Mouse (Mus musculus) heart, embryonic 16.5 days (tissue): ENCODE measurements around the gene Il17ra. TPM values are rescaled to one million over a fixed set of nuclear protein-coding genes. Genes with fewer than 3 reads are reported as not detected.

Experiments used
- ATAC-seq: fragments of 200-750 bp; cut with Nextera tagmentation; replicated peaks from 2 replicates; pipeline ENCODE4 v1.8.0; 2017; ENCODE audit warnings: moderate number of reproducible peaks; ENCODE audit not compliant: insufficient read depth, low FRiP score; ENCODE audit errors: extremely low read depth
- H3K27ac ChIP-seq: fragments of 300-500 bp; sonication (generic); 2 replicates; pipeline ENCODE4 v1.5.1; 2014; ENCODE audit warnings: mild to moderate bottlenecking, low read length, control low read depth, moderate library complexity
- H3K27me3 ChIP-seq: fragments of 300-500 bp; sonication (generic); 2 replicates; pipeline ENCODE4 v1.6.1; 2014; ENCODE audit warnings: low read length, mixed read lengths; ENCODE audit not compliant: control insufficient read depth, insufficient read depth
- H3K36me3 ChIP-seq: fragments of 300-500 bp; sonication (generic); 2 replicates; pipeline ENCODE4 v1.6.1; 2014; ENCODE audit not compliant: control insufficient read depth, insufficient read depth
- H3K4me1 ChIP-seq: fragments of 300-500 bp; sonication (generic); 2 replicates; pipeline ENCODE4 v1.6.1; 2014; ENCODE audit warnings: low read length, mixed read lengths; ENCODE audit not compliant: control insufficient read depth, insufficient read depth
- H3K4me2 ChIP-seq: fragments of 300-500 bp; sonication (generic); 2 replicates; pipeline ENCODE4 v1.6.1; 2014; ENCODE audit warnings: low read depth, mild to moderate bottlenecking, control low read depth, low read length
- H3K4me3 ChIP-seq: fragments of 300-500 bp; sonication (generic); 2 replicates; pipeline ENCODE4 v1.5.1; 2014; ENCODE audit warnings: mild to moderate bottlenecking, control low read depth, low read length
- H3K9ac ChIP-seq: fragments of 300-500 bp; sonication (generic); 2 replicates; pipeline ENCODE4 v1.6.1; 2014; ENCODE audit warnings: low read length, control low read depth
- H3K9me3 ChIP-seq: fragments of 300-500 bp; sonication (generic); replicated peaks from 2 replicates; pipeline ENCODE4 v1.6.1; 2016; ENCODE audit warnings: low read length; ENCODE audit not compliant: control insufficient read depth
- WGBS: fragments of 180-500 bp; shearing (Covaris S2); extraction: QIAGEN DNeasy Blood & Tissue Kit; methylation state at CpG from one replicate; pipeline ENCODE4 v1.1.7; 2014; 5-methylcytosine and 5-hydroxymethylcytosine counted together
- polyA plus RNA-seq: library from polyadenylated mRNA; unstranded; fragments of >200 nt; fragmentation: Nextera tagmentation; extraction: Ambion mirVana; gene quantifications from 2 replicates; pipeline ENCODE4 v1.2.1, GENCODE M21; 2015

Il17ra gene
- polyA plus RNA-seq, 1 experiment from 2014 or later, result 9.0 TPM

GRCm38 (mm10) chr6:120454627-120455077 is 8.4 kb upstream of the Il17ra start:
- H3K4me1 ChIP-seq, result no peaks in the 10 kb centered on the region; the same call in 1 of the 2 replicates
- ATAC-seq, result no peak
- no peak overlapping the region for H3K4me3 ChIP-seq
- no peaks in the 10 kb centered on the region for H3K9me3 ChIP-seq
- H3K9ac ChIP-seq, result no peak overlapping the region
- H3K27me3 ChIP-seq, result no peaks in the 10 kb centered on the region
- whole genome bisulfite sequencing, result 36% methylated on average over 11 of the region's 11 CpGs
- no peak overlapping the region for H3K4me2 ChIP-seq
- no peaks in the 10 kb centered on the region for H3K36me3 ChIP-seq
- H3K27ac ChIP-seq, result no peak overlapping the region

- 67% methylated on average over 7 of the region's 7 CpGs for WGBS
- Histone ChIP-seq H3K4me1 (no peaks in the 10 kb centered on the region; the same call in 1 of the 2 replicates), H3K9me3 (no peaks in the 10 kb centered on the region), H3K4me2 (no peak overlapping the region), H3K4me3 (no peak overlapping the region), H3K9ac (no peak overlapping the region), H3K36me3 (no peaks in the 10 kb centered on the region), H3K27me3 (peaks cover 6% of the 10 kb centered on the region), H3K27ac (no peak overlapping the region)
- no peak for ATAC-seq
Measured at GRCm38 (mm10) chr6:120457074-120457473, 6.0 kb upstream of the Il17ra start.

- Histone ChIP-seq H3K27me3 (peaks cover 10% of the 10 kb centered on the region), H3K27ac (no peak overlapping the region), H3K36me3 (no peaks in the 10 kb centered on the region), H3K9ac (no peak overlapping the region), H3K9me3 (no peaks in the 10 kb centered on the region), H3K4me1 (no peaks in the 10 kb centered on the region; the same call in 1 of the 2 replicates), H3K4me2 (no peak overlapping the region), H3K4me3 (no peak overlapping the region)
- ATAC-seq, result no peak
- WGBS, result 84% methylated on average over 5 of the region's 5 CpGs
Measured at GRCm38 (mm10) chr6:120457751-120458150, 5.3 kb upstream of the Il17ra start.

GRCm38 (mm10) chr6:120461217-120461616 is 1.8 kb upstream of the Il17ra start:
- H3K4me3 ChIP-seq, result no peak overlapping the region
- WGBS, result 57% methylated on average over 15 of the region's 15 CpGs
- no peak overlapping the region for H3K27ac ChIP-seq
- H3K4me1 ChIP-seq, result peaks cover 12% of the 10 kb centered on the region
- peaks cover 16% of the 10 kb centered on the region for H3K27me3 ChIP-seq
- no peak overlapping the region for H3K4me2 ChIP-seq
- no peak overlapping the region for H3K9ac ChIP-seq
- no peak for ATAC-seq
- H3K36me3 ChIP-seq, result no peaks in the 10 kb centered on the region
- no peaks in the 10 kb centered on the region for H3K9me3 ChIP-seq

GRCm38 (mm10) chr6:120462251-120462650 is 796 bp upstream of the Il17ra start:
- Histone ChIP-seq H3K4me2 (no peak overlapping the region), H3K27me3 (peaks cover 16% of the 10 kb centered on the region), H3K36me3 (no peaks in the 10 kb centered on the region), H3K27ac (no peak overlapping the region), H3K9ac (no peak overlapping the region), H3K4me1 (peaks cover 12% of the 10 kb centered on the region), H3K9me3 (no peaks in the 10 kb centered on the region), H3K4me3 (no peak overlapping the region)
- WGBS, result 57% methylated on average over 6 of the region's 6 CpGs
- ATAC-seq, result no peak

GRCm38 (mm10) chr6:120463884-120464283 is 837 bp downstream of the Il17ra start:
- Histone ChIP-seq H3K4me2 (peak overlapping the region; percentile 89), H3K4me1 (peaks cover 12% of the 10 kb centered on the region), H3K9ac (peak overlapping the region; percentile 77), H3K27ac (no peak overlapping the region), H3K9me3 (no peaks in the 10 kb centered on the region), H3K36me3 (no peaks in the 10 kb centered on the region), H3K4me3 (peak overlapping the region; percentile 74), H3K27me3 (peaks cover 16% of the 10 kb centered on the region)
- no peak for ATAC-seq
- whole genome bisulfite sequencing, result 2% methylated on average over 11 of the region's 11 CpGs

- peaks cover 16% of the 10 kb centered on the region for H3K27me3 ChIP-seq
- no peak overlapping the region for H3K27ac ChIP-seq
- ATAC-seq, result no peak
- H3K9ac ChIP-seq, result peak overlapping the region; percentile 77
- H3K36me3 ChIP-seq, result no peaks in the 10 kb centered on the region
- peak overlapping the region; percentile 89 for H3K4me2 ChIP-seq
- H3K4me1 ChIP-seq, result peaks cover 12% of the 10 kb centered on the region
- WGBS, result 46% methylated on average over 9 of the region's 9 CpGs
- peak overlapping the region; percentile 74 for H3K4me3 ChIP-seq
- no peaks in the 10 kb centered on the region for H3K9me3 ChIP-seq
Measured at GRCm38 (mm10) chr6:120464406-120464939, 1.4 kb downstream of the Il17ra start.

GRCm38 (mm10) chr6:120465393-120465792 is 2.3 kb downstream of the Il17ra start:
- H3K27ac ChIP-seq, result no peak overlapping the region
- H3K4me3 ChIP-seq, result no peak overlapping the region
- 60% methylated on average over 4 of the region's 4 CpGs for WGBS
- H3K9ac ChIP-seq, result no peak overlapping the region
- peaks cover 21% of the 10 kb centered on the region for H3K4me1 ChIP-seq
- H3K27me3 ChIP-seq, result peaks cover 16% of the 10 kb centered on the region
- no peak for ATAC-seq
- H3K36me3 ChIP-seq, result no peaks in the 10 kb centered on the region
- peak overlapping the region; percentile 15; the same call in 1 of the 2 replicates for H3K4me2 ChIP-seq
- no peaks in the 10 kb centered on the region for H3K9me3 ChIP-seq

- Histone ChIP-seq H3K4me3 (no peak overlapping the region), H3K27ac (peak overlapping the region; percentile 58), H3K9me3 (no peaks in the 10 kb centered on the region), H3K4me1 (peaks cover 29% of the 10 kb centered on the region), H3K36me3 (no peaks in the 10 kb centered on the region), H3K27me3 (peaks cover 13% of the 10 kb centered on the region), H3K4me2 (peak overlapping the region; percentile 34), H3K9ac (no peak overlapping the region)
- 79% methylated on average over 10 of the region's 10 CpGs for WGBS
- no peak for ATAC-seq
Measured at GRCm38 (mm10) chr6:120466609-120467329, 3.7 kb downstream of the Il17ra start.
